Mouse (Mus musculus): Measurements from ENCODE around the gene Pklr. TPM values are rescaled to one million over a fixed set of nuclear protein-coding genes. Genes with fewer than 3 reads are reported as not detected.
A peak's percentile ranks its signal among the peaks of the same experiment; 100 is the strongest.
"Not testable (repeated sequence)": the region's sequence is repeated elsewhere in the genome, so short reads cannot be mapped to it uniquely, and the experiment has no call there.

Pklr gene
- total RNA-seq, 2 experiments from 2014 or later, result not detected

DNA sequence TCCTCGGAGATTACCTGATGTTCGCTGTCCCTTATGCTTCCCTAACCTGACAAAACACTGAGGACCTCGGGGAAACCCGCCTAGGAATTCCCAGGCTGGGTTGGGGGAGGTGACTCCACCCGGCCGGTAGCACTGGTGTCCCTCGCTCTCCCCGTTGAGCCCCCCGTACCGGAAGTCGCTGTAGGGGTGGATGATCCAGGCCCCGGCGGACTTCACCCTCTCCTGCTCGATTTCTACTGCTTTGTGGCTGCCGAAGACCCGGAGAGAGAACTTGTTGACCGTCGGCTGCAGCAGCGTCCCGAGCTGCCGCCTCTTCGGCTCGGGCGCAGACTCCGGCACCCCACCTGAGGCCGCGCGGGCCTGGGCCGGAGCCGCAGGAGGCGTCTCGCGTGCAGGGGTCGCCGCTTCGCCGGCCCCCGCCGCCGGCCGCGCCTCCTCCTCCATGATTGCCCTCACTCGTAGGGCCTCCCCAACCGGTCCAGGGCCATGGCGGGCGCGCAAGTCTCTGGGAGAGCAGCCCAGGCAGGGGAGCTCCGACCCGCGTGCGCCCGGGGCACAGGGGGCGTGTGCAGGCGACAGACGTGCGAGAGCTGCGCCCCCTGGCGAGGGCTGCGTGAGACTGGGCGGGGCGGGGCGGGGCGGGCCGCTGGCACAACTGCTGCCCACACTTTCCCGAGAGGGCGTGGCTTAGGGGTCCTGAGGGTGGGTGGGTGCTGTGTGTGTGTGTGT lies 23.8 kb downstream of the Pklr start, which contains the start of gene Hcn3:
TSS of gene Hcn3 (minus strand) at position 581 of the 729 bp plus-strand sequence.
- peak in 1 of 2 experiments; percentile 49 for DNase-seq (ENCODE audit: low spot score in 2 of 2)
- intact Hi-C loops (cut with DNase I), result loop anchor here (2.0 kb wide), 1 partner anchor 45 kb away; no protein-coding TSS in a partner anchor

DNA sequence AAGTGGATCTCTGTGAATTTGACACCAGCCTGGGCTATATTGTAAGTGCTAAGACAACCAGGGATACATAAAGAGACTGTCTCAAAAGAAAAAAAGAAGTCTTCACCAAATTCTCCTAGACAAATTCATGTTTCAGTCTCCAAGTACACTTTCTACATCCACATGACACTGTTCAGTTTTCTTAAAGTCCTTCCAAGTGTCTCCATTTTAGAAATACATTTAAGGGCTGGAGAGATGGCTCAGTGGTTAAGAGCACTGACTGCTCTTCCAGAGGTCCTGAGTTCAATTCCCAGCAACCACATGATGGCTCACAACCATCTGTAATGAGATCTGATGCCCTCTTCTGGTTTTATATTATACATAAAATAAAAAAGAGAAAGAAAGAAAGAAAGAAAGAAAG lies 25.3 kb downstream of the Pklr start:
- DNase-seq (ENCODE audit: low spot score in 2 of 2); intact Hi-C loops (cut with DNase I): not testable (repeated sequence)

DNA sequence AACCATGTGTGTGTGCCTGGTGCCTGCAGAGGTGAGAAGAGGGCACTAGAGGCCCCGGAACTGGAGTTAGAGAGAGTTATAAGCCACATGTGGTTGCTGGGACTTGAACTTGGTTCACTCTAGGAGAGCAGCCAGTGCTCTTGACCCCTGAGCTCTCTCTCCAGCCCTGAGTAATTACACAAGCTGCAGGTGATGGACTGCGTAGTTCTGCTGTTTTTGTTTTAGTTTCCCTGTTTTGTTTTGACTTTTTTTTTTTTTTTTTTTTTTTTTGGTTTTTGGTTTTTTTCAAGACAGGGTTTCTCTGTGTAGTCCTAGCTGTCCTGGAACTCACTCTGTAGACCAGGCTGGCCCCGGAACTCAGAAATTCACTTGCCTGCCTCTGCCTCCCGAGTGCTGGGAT lies 25.8 kb downstream of the Pklr start:
- no peak for DNase-seq (ENCODE audit: low spot score in 2 of 2)
- intact Hi-C loops (cut with DNase I), result no loop called here

DNA sequence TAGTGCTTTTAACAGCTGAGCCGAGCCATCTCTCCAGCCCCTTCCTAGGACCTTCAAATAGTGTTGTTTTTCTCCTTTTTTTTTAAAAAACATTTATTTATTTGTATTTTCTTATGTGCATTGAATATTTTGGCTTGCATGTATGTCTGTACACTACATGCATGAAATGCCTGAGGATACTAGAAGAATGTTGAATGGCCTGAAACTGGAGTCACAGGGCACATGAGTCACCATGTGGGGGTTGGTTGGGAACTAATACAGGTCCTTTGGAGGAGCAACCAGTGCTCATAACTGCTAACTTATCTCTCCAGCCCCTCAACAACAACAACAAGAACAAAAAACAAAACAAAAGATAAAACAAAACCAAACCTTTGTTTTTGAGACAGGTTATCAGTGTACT lies 27.2 kb downstream of the Pklr start:
- DNase-seq (ENCODE audit: low spot score in 2 of 2), result no peak
- intact Hi-C loops (cut with DNase I), result no loop called here

DNA sequence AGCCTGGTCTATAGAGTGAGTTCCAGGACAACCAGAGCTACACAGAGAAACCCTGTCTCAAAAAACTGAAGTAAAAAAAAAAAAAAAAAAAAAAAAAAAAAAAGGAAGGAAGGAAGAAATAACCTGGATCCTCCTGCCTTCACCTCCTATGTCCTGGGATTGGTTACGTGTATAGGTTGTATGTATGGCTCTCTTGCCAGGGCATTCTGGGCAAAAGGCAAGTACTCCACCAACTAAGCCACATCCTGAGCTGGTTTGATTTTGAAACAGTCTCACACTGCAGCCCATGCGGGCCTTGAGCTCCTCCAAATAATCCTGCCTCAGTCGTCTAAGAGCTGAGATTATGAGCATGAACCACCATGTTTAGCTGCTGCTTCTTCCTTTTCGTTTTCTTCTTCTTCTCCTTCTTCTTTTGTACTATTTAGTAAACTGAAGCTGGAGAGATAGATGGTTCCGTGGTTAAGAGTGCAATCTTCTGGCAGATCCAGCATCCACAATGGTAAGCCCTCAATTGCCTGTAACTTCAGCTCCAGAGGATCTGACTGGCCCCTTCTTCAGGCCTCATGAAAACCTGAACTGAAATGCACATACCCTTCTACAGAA lies 27.8 kb downstream of the Pklr start:
- intact Hi-C loops (cut with DNase I), result loop anchor here (2.0 kb wide), 1 partner anchor 73 kb away; no protein-coding TSS in a partner anchor
- no peak for DNase-seq (ENCODE audit: low spot score in 2 of 2)

DNA sequence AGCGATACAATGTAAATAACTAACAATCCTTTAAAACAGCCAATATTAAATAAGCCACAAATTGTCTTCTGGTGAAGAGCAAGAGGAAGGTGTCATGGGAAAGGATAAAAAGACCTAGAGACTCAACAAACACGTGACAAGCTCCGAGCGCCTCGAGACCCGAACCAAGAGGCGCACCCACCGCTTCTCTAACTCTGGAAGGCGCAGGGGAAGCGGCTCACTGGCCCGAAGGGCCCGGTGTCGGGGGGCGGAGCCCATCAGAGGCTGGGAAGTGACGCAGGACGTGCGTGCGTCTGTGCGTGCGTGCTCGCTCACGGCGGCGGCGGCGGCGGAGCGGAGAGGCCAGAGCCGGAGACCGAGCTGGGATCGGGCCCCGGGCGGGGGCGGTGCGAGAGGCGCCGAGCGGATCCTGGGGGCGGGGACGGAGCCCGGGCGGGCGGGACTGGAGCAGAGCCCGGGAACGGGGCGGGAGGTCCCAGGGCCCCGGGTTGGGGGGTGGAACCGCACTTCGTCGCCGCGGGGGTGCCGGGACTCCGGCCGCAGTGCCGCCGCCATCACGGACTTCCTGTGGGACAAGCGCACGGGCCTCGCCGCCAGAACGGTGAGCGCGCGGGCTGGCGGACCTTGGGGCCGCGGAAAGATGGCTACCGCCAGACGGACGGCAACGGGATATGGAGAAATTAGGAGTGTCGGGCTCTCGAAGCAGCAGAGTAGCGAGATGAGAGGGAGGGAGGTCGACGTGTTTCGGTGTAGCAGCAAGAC lies 28.7 kb downstream of the Pklr start, which contains the start of gene Clk2:
TSS of gene Clk2 (plus strand) at position 290 of the 762 bp plus-strand sequence.
- DNase-seq (ENCODE audit: low spot score in 2 of 2), result peak; percentile 92 to 95
- intact Hi-C loops (cut with DNase I), result loop anchor here (2.0 kb wide), 1 partner anchor 74 kb away; no protein-coding TSS in a partner anchor

DNA sequence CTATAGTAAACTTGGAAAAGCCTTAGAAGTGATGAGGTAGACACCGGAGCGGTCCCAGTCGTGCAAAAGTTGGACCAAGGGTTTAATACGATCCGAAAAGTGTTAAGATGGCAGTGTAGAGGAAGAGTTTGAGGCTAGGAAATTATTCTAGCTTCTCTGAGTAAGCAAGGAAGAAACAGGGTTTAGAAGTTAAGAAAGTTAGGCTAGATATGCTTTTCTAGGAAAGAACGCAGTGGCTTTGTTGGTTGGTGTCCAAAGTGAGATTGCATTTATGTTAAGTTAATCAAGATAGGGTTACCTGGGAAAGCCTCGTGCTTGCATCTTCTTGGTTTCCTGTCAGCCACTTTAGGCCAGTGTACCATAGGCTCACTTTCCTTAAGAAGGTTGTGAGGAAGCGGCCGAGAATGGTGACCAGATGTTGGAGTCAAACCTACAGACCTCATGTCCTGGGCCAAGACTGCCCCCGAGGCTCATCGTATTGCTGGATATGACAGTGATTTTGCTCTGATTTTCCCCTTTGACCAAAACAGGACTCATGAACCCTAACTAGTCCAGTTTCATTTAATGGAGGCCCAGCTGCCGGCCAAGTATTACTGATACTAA lies 29.4 kb downstream of the Pklr start:
- intact Hi-C loops (cut with DNase I), result loop anchor here (2.0 kb wide), 1 partner anchor 75 kb away; no protein-coding TSS in a partner anchor

DNA sequence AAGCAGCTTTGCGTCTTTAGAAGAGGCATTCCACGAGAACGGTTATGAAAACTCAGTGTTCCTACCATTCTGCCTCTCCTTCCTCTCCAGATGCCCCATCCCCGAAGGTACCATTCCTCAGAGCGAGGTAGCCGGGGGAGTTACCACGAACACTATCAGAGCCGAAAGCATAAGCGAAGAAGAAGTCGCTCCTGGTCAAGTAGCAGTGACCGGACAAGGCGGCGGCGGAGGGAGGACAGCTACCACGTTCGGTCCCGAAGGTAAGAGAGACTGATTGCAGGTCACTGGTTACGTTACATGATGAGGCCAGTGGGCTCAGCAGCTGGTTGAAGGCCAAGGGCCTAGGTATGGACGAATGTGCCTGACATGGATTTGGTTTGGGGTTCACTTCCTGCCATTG lies 31.0 kb downstream of the Pklr start:
- intact Hi-C loops (cut with DNase I), result no loop called here

More for the DNA sequence above, 29.4 kb downstream of the Pklr start:
- DNase-seq (ENCODE audit: low spot score in 2 of 2), result no peak

DNA sequence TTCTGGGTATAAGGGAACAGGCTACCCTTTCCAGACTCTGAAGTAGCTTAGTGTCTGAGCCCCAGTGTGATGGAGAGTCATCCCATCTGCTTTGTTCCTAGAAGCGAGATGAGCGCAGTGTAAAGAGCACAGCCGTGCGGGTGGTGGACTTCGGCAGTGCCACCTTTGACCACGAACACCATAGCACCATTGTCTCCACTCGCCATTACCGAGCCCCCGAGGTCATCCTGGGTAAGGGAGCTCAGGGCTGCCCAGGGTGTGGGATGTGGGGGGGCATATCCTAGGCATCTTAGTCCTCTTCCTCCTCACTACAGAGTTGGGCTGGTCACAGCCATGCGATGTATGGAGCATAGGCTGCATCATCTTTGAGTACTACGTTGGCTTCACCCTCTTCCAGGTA lies 38.9 kb downstream of the Pklr start:
- no peak for DNase-seq (ENCODE audit: low spot score in 2 of 2)
- intact Hi-C loops (cut with DNase I), result no loop called here

More for the DNA sequence above, 31.0 kb downstream of the Pklr start:
- no peak for DNase-seq (ENCODE audit: low spot score in 2 of 2)

DNA sequence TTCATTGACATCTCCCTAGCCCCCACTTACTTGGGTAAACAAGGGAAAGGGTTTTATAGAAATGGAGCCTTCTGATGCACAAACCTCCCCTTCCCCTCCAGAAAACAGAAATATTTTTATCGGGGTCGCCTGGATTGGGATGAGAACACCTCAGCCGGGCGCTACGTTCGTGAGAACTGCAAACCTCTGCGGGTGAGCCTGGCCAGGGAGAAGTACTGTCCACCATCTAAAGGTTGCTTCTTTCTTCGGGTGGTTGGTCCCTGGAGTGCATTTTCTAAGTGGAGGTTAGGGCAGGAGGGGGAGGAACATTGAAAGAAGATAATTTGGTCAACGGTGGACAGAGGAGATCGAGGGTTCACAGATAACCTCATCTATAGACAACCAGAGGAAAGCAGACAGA lies 39.6 kb downstream of the Pklr start:
- intact Hi-C loops (cut with DNase I), result no loop called here
- no peak for DNase-seq (ENCODE audit: low spot score in 2 of 2)

DNA sequence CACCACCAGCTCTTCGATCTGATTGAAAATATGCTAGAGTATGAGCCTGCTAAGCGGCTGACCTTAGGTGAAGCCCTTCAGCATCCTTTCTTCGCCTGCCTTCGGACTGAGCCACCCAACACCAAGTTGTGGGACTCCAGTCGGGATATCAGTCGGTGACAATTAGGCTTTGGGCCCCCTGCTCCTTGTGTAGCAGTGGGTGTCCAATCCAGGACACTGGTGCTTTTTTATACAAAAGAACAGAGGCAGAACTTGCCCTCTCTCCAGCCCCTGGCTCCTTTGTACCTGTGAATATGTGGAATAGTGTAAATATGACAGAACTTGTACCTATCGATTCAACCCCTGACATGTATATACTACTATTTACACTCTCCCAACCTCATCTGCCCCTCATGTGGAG lies 40.5 kb downstream of the Pklr start:
- no peak for DNase-seq (ENCODE audit: low spot score in 2 of 2)
- intact Hi-C loops (cut with DNase I), result no loop called here

DNA sequence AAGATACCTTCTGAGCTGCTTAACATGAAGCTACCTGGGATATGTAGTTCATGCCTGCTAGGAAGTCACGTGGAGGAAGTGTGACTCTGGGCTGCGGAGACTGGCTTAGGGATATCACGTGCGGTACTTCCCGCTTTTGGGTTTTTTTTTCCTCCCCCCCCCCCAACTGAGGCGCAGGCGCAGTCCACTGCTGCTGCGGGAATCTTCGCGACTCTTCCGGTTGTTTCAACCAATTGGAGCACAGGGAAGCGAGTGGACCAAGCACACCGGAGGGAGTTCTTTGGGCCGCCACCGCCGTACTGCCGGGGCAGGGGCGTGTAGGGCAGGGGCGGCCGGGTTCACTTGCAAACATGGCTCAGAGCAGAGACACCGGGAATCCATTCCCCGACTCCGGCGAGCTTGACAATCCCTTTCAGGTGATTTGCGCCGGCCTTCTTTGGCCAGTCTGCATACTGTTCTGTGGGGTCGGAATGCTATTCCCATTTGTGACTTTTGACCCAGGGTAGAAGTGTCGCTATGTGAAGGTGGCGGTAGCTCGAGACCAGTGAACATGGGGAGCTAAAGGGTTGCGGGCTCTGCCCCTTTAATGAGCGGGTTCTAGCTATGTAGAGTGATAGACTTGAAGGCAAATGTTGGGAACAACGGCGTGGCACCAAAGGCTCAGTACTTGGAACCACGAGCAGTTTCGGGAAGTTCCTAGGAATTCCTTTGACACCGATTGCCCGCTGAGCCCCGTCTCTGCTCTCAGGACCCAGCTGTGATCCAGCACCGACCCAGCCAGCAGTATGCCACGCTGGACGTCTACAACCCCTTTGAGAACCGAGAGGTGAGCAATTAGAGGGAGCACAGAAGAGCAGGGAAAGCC lies 41.5 kb downstream of the Pklr start, which contains the start of gene Scamp3:
TSS of gene Scamp3 (plus strand) at position 232 of the 865 bp plus-strand sequence.
- intact Hi-C loops (cut with DNase I), result no loop called here
- peak; percentile 89 to 98 for DNase-seq (ENCODE audit: low spot score in 2 of 2)

DNA sequence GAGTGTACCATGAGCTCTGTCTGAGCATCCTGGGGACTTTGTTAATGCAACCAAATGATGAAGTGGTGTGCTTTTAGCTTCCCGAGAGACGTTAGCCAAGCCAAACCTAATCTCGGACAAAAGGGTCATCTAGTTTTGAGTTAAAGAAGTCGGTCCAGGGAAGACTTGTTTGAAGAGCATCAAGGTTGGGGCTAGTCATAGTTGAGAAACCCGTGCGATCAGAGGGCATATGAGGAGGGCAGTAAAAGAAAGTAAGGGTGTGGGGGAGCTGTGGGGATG lies 42.1 kb downstream of the Pklr start:
- intact Hi-C loops (cut with DNase I), result no loop called here
- DNase-seq (ENCODE audit: low spot score in 2 of 2), result no peak

DNA sequence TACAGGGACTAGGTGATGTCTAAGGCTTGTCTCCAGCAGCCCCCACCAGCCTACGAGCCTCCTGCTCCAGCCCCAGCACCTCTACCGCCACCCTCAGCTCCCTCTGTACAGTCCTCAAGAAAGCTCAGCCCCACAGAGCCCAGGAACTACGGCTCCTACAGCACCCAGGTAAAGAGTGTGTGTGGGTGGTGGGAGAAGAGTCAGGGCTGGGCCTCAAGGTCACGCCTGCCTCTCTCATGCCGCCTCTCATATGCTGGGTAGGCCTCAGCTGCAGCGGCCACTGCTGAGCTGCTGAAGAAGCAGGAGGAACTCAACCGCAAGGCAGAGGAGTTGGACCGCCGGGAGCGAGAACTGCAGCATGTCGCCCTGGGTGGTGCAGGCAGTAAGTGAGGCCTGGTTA lies 43.1 kb downstream of the Pklr start:
- intact Hi-C loops (cut with DNase I), result no loop called here
- DNase-seq (ENCODE audit: low spot score in 2 of 2), result no peak

DNA sequence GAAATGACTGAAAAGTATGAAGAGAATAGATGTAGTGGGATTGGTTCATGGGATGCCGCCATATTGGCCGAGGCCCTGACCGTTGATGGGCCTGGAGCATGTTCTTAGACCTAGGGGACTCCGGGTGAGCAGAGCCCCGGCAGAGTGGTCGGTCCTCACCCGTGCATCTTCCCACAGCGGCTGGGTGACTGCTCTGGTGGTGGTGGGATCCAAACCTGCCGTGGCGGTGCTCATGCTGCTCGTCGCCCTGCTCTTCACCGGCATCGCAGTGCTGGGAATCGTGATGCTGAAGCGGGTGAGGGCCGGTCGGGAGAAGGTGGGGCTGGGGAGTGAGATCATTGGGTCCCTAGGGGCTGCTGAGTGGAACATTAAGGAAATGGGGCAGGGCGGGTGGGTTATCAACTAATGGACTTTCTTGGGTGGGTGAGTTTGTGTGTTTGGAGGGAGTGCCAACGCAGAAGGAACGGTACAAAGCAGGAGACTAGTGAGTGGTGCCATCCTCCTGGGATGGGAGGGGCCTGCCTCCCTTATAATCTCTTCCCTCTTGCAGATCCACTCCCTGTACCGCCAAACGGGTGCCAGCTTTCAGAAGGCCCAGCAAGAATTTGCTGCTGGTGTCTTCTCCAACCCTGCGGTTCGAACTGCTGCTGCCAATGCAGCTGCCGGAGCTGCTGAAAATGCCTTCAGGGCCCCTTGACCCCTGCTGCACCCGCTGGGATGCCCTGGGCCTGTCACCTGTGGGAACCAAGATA lies 46.0 kb downstream of the Pklr start:
- intact Hi-C loops (cut with DNase I), result no loop called here
- DNase-seq (ENCODE audit: low spot score in 2 of 2), result no peak

DNA sequence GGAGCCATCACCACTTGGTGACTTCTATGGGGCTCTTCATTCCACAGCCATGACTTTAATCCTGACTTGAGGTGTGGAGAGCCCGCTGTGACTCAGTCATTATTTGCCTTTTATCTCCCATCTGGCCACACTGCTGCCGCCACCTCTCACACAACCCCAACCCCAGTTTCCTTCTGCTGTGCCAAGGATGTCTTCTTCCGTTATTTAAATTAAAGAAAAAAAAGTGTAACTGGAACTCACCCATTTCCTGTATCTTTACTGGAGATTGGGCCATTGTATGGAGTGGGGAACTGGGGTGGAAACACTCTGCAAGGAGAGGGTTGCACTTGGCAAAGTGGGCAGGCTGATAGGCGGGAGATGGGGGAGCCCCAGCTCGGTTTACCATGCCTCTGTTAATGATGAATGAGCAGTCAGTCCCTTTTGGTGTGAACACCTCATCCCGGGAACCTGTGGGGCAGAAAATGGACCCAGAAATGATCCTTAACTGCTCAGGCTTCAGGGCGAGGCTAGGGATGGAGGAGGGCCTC lies 46.7 kb downstream of the Pklr start:
- no peak for DNase-seq (ENCODE audit: low spot score in 2 of 2)
- intact Hi-C loops (cut with DNase I), result no loop called here

DNA sequence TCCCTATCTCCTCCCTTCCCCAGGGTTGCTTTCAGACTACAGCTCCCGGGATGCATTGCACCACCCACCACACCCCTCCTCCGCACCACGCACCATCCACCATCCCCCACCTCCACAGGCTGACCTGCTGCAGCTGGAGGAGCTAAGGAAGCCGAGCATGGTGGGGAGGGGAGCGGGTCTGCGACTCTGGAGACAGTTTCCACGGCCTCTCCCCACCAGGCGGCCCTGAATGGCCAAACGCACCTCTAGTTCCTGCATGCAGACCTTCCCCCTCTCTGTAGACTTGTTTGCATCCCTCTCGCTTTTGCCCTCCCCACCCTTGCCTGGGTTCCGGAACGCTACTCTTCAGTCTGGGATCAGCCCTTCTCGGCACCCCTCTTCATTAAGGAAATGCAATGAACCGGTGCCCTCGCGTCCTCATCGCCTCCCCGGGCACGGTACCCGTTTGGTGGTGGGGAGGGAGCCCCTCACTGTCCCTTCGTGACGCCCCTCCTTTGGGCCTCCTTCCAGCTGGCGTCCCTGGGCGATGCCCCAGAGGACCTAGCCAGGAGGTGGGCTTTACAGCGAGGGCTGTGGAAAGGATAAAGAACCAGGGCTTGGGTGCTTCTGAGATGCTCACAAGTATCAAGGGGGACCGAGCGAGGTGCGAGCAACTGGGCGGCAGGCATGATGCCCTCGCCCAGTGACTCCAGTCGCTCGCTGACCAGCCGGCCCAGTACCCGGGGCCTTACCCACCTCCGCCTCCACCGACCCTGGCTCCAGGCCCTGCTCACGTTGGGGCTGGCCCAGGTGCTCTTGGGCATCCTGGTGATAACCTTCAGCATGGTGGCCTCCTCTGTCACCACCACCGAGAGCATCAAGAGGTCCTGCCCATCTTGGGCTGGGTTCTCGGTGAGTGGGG lies 47.4 kb downstream of the Pklr start, which contains the start of gene Fam189b:
TSS of gene Fam189b (plus strand) at position 86 of the 901 bp plus-strand sequence.
- DNase-seq (ENCODE audit: low spot score in 2 of 2), result peak; percentile 91 to 97
- intact Hi-C loops (cut with DNase I), result no loop called here
